Mouse (Mus musculus): ENCODE results near the gene Gm26602. TPM values are rescaled to one million over a fixed set of nuclear protein-coding genes. Genes with fewer than 3 reads are reported as not detected.

Gene Gm26602
- polyA plus RNA-seq, 1 experiment from 2014 or later, result 2.6 TPM

DNA sequence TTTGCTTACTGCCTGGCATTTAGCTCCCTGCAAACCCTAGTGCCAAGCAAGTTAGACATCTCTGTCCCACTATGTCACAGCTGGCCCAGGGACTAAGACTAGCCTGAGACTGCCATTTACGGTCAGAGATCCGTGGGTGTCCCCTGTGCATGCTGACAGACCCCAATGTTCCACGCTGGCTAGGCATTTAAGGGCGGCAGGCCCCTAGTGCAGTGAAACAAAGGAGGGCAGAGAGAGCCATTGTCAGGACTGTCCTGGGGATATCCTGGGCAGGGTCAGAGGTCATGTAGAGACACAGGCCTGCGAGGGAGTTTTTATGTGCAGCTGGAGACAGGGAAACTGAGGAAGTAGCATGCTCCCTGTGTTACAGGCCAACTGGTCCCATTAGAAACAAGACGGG is 23.2 kb downstream of the Gm26602 start:
- Histone ChIP-seq H3K4me2 (ENCODE audit: low read length) (no peak overlapping the region), H3K9me3 (replicated peaks; ENCODE audit: control insufficient read depth, low read length, poor library complexity, severe bottlenecking) (no peaks in the 10 kb centered on the region), H3K4me3 (ENCODE audit: low read depth, low read length) (no peak overlapping the region), H3K36me3 (ENCODE audit: control insufficient read depth, insufficient read depth, low read length) (peaks cover 11% of the 10 kb centered on the region), H3K9ac (ENCODE audit: low read depth, low read length) (no peak overlapping the region), H3K27ac (ENCODE audit: low read length) (no peak overlapping the region), H3K27me3 (ENCODE audit: control insufficient read depth, insufficient read depth, low read depth, low read length) (no peaks in the 10 kb centered on the region), H3K4me1 (ENCODE audit: control insufficient read depth, insufficient read depth, low read length) (peaks cover 12% of the 10 kb centered on the region)
- no peak for ATAC-seq
- WGBS, result 32% methylated on average over 6 of the region's 6 CpGs

GRCm38 (mm10) chr10:79934272-79934721 is 23.6 kb downstream of the Gm26602 start:
- no peaks in the 10 kb centered on the region for H3K27me3 ChIP-seq (ENCODE audit: control insufficient read depth, insufficient read depth, low read depth, low read length)
- ATAC-seq, result no peak
- H3K9me3 ChIP-seq (replicated peaks; ENCODE audit: control insufficient read depth, low read length, poor library complexity, severe bottlenecking), result no peaks in the 10 kb centered on the region
- no peak overlapping the region for H3K9ac ChIP-seq (ENCODE audit: low read depth, low read length)
- H3K36me3 ChIP-seq (ENCODE audit: control insufficient read depth, insufficient read depth, low read length), result peaks cover 11% of the 10 kb centered on the region
- no peak overlapping the region for H3K4me2 ChIP-seq (ENCODE audit: low read length)
- peaks cover 7% of the 10 kb centered on the region for H3K4me1 ChIP-seq (ENCODE audit: control insufficient read depth, insufficient read depth, low read length)
- no peak overlapping the region for H3K27ac ChIP-seq (ENCODE audit: low read length)
- no peak overlapping the region for H3K4me3 ChIP-seq (ENCODE audit: low read depth, low read length)
- 55% methylated on average over 13 of the region's 13 CpGs for WGBS

GRCm38 (mm10) chr10:79934794-79935569 is 24.3 kb downstream of the Gm26602 start:
- Histone ChIP-seq H3K27ac (ENCODE audit: low read length) (no peak overlapping the region), H3K4me1 (ENCODE audit: control insufficient read depth, insufficient read depth, low read length) (peaks cover 4% of the 10 kb centered on the region; the same call in 1 of the 2 replicates)
- 87% methylated on average over 16 of the region's 16 CpGs for WGBS

DNA sequence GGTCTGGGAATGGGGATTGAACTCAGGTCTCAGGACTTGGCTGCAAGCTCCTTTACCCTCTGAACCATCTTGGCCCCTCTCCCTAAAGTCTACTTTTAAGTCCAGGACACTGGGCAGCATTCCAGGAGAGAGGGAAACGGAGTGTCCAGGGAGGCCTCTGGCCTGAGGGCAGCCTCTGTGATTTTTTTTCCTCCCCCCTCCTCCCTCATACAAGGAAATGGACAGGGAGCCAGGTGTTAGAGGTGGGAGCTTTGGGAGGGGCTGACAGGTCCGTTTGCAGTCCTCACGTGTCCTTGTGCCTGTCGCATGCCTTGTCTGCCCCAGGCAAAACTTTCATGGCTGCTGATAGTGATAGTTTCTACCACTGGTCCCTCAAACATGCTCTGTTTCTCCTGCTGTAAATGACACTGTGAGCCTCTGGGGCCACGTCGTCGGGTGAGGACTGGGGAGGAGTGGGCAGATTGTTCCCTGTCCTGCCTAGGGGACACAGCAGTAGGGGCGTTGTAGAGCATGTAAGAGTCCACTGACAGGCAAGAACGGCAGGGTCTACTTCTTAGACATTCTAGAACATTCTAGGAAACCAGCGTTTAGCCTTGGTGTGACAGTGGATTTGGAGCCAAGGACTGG is 25.7 kb downstream of the Gm26602 start:
- Histone ChIP-seq H3K4me2 (ENCODE audit: low read length) (no peak overlapping the region), H3K27ac (ENCODE audit: low read length) (no peak overlapping the region), H3K4me3 (ENCODE audit: low read depth, low read length) (no peak overlapping the region), H3K4me1 (ENCODE audit: control insufficient read depth, insufficient read depth, low read length) (peaks cover 4% of the 10 kb centered on the region; the same call in 1 of the 2 replicates), H3K9ac (ENCODE audit: low read depth, low read length) (no peak overlapping the region; the same call in 1 of the 2 replicates), H3K27me3 (ENCODE audit: control insufficient read depth, insufficient read depth, low read depth, low read length) (no peaks in the 10 kb centered on the region), H3K36me3 (ENCODE audit: control insufficient read depth, insufficient read depth, low read length) (peaks cover 9% of the 10 kb centered on the region), H3K9me3 (replicated peaks; ENCODE audit: control insufficient read depth, low read length, poor library complexity, severe bottlenecking) (no peaks in the 10 kb centered on the region)
- WGBS, result 80% methylated on average over 10 of the region's 10 CpGs
- ATAC-seq, result no peak

More at GRCm38 (mm10) chr10:79934794-79935569, 24.3 kb downstream of the Gm26602 start:
- H3K4me3 ChIP-seq (ENCODE audit: low read depth, low read length), result no peak overlapping the region
- no peaks in the 10 kb centered on the region for H3K27me3 ChIP-seq (ENCODE audit: control insufficient read depth, insufficient read depth, low read depth, low read length)
- no peak overlapping the region for H3K4me2 ChIP-seq (ENCODE audit: low read length)
- no peaks in the 10 kb centered on the region for H3K9me3 ChIP-seq (replicated peaks; ENCODE audit: control insufficient read depth, low read length, poor library complexity, severe bottlenecking)
- no peak overlapping the region for H3K9ac ChIP-seq (ENCODE audit: low read depth, low read length)
- peaks cover 11% of the 10 kb centered on the region for H3K36me3 ChIP-seq (ENCODE audit: control insufficient read depth, insufficient read depth, low read length)
- ATAC-seq, result no peak

GRCm38 (mm10) chr10:79936911-79937441 is 26.3 kb downstream of the Gm26602 start:
- Histone ChIP-seq H3K27ac (ENCODE audit: low read length) (no peak overlapping the region), H3K27me3 (ENCODE audit: control insufficient read depth, insufficient read depth, low read depth, low read length) (no peaks in the 10 kb centered on the region), H3K4me1 (ENCODE audit: control insufficient read depth, insufficient read depth, low read length) (peaks cover 4% of the 10 kb centered on the region; the same call in 1 of the 2 replicates), H3K9ac (ENCODE audit: low read depth, low read length) (peak overlapping the region; percentile 26; the same call in 1 of the 2 replicates), H3K9me3 (replicated peaks; ENCODE audit: control insufficient read depth, low read length, poor library complexity, severe bottlenecking) (no peaks in the 10 kb centered on the region), H3K4me3 (ENCODE audit: low read depth, low read length) (no peak overlapping the region), H3K36me3 (ENCODE audit: control insufficient read depth, insufficient read depth, low read length) (peaks cover 8% of the 10 kb centered on the region), H3K4me2 (ENCODE audit: low read length) (0 out of 2 replicates have a peak overlapping the region, but pooled peaks have one; percentile 14)
- 56% methylated on average over 27 of the region's 27 CpGs for WGBS
- no peak for ATAC-seq

DNA sequence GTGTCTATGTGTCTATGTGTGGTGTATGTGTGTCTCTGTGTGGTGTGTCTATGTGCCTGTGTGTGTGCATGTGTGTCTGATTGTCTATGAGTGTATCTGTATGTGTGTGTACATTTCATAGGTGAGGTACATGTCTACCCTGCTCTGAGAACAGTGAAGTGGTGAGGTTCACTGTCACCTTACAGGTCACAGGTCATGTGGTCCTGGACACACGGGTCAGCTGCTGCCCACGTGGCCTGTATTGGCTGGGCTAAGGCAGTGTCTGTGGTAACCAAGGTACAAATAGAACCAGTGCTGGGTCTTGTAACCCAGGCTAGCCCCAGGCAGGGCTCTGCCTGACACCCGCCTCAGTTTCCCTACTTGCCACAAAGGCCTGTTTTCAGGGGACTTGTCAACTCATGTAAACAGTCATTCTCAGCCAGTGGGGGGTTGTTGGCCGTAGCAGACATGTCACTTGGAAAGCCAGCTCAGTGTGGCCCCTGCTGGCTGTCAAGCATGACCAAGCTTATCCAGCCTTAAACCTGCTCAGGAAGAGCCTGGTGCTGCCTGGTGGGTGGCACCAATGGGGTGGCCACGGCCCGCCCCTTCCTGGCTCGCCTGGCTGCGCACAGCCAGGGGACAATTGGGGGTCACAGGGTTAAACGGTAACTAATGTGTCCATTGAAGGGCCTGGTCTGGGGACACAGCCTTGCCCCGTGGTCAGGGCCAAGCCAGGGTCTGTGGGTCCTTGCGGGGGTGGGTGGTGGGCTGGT is 27.3 kb downstream of the Gm26602 start:
- WGBS, result 51% methylated on average over 11 of the region's 11 CpGs
- no peaks in the 10 kb centered on the region for H3K27me3 ChIP-seq (ENCODE audit: control insufficient read depth, insufficient read depth, low read depth, low read length)
- no peak overlapping the region for H3K9ac ChIP-seq (ENCODE audit: low read depth, low read length)
- no peak overlapping the region for H3K4me2 ChIP-seq (ENCODE audit: low read length)
- H3K27ac ChIP-seq (ENCODE audit: low read length), result no peak overlapping the region
- no peak for ATAC-seq
- H3K9me3 ChIP-seq (replicated peaks; ENCODE audit: control insufficient read depth, low read length, poor library complexity, severe bottlenecking), result no peaks in the 10 kb centered on the region
- peaks cover 6% of the 10 kb centered on the region; the same call in 1 of the 2 replicates for H3K36me3 ChIP-seq (ENCODE audit: control insufficient read depth, insufficient read depth, low read length)
- no peak overlapping the region for H3K4me3 ChIP-seq (ENCODE audit: low read depth, low read length)
- peaks cover 4% of the 10 kb centered on the region; the same call in 1 of the 2 replicates for H3K4me1 ChIP-seq (ENCODE audit: control insufficient read depth, insufficient read depth, low read length)

GRCm38 (mm10) chr10:79940749-79941148 is 30.1 kb downstream of the Gm26602 start:
- Histone ChIP-seq H3K9ac (ENCODE audit: low read depth, low read length) (no peak overlapping the region), H3K4me2 (ENCODE audit: low read length) (no peak overlapping the region), H3K27me3 (ENCODE audit: control insufficient read depth, insufficient read depth, low read depth, low read length) (no peaks in the 10 kb centered on the region), H3K27ac (ENCODE audit: low read length) (no peak overlapping the region), H3K4me3 (ENCODE audit: low read depth, low read length) (no peak overlapping the region), H3K9me3 (replicated peaks; ENCODE audit: control insufficient read depth, low read length, poor library complexity, severe bottlenecking) (no peaks in the 10 kb centered on the region), H3K4me1 (ENCODE audit: control insufficient read depth, insufficient read depth, low read length) (peaks cover 7% of the 10 kb centered on the region; the same call in 1 of the 2 replicates), H3K36me3 (ENCODE audit: control insufficient read depth, insufficient read depth, low read length) (peaks cover 6% of the 10 kb centered on the region; the same call in 1 of the 2 replicates)
- no peak for ATAC-seq
- WGBS, result 77% methylated on average over 7 of the region's 7 CpGs

- WGBS, result 96% methylated on average over 1 of the region's 1 CpGs
- H3K27ac ChIP-seq (ENCODE audit: low read length), result no peak overlapping the region
- H3K9ac ChIP-seq (ENCODE audit: low read depth, low read length), result no peak overlapping the region
- H3K36me3 ChIP-seq (ENCODE audit: control insufficient read depth, insufficient read depth, low read length), result peaks cover 3% of the 10 kb centered on the region; the same call in 1 of the 2 replicates
- no peak overlapping the region for H3K4me3 ChIP-seq (ENCODE audit: low read depth, low read length)
- H3K9me3 ChIP-seq (replicated peaks; ENCODE audit: control insufficient read depth, low read length, poor library complexity, severe bottlenecking), result no peaks in the 10 kb centered on the region
- no peak overlapping the region for H3K4me2 ChIP-seq (ENCODE audit: low read length)
- peaks cover 3% of the 10 kb centered on the region; the same call in 1 of the 2 replicates for H3K4me1 ChIP-seq (ENCODE audit: control insufficient read depth, insufficient read depth, low read length)
- H3K27me3 ChIP-seq (ENCODE audit: control insufficient read depth, insufficient read depth, low read depth, low read length), result no peaks in the 10 kb centered on the region
- no peak for ATAC-seq
Observed at GRCm38 (mm10) chr10:79942988-79943387, 32.3 kb downstream of the Gm26602 start.

Measured in midbrain, embryonic 16.5 days (tissue).